Mouse (Mus musculus): ENCODE measurements around the gene Fdxr.

GRCm38 (mm10) chr11:115283891-115284620, 7.2 kb upstream of the Fdxr start:
- TF ChIP-seq CTCF (IDR thresholded peaks at IDR 0.05; ENCODE audit: low read depth) (no peak), EP300 (IDR thresholded peaks at IDR 0.05; ENCODE audit: low read depth) (no peak)

Measured in liver, embryonic 14.5 days (tissue).